Mouse (Mus musculus) adrenal gland, postnatal 25 days (tissue): ENCODE measurements around the gene Calu. TPM values are rescaled to one million over a fixed set of nuclear protein-coding genes. Genes with fewer than 3 reads are reported as not detected.

Experiments used
- DNase-seq: peaks from one replicate; pipeline ENCODE4 v3.0.0; 2021; ENCODE audit warnings: mixed read lengths
- microRNA-seq, 2 experiments: library from miRNA; unstranded; fragments of <30 nt; microRNA quantifications; one replicate each; pipeline ENCODE4 v1.2.0; 2021
- total RNA-seq: library from RNA; stranded (reverse); gene quantifications from 2 replicates; pipeline ENCODE4 v1.2.3, GENCODE M21; 2021

Calu gene
- total RNA-seq, 1 experiment from 2014 or later = 126 TPM

- DNase-seq = no peak
Observed at GRCm38 (mm10) chr6:29425118-29425517, 77.2 kb downstream of the Calu start.

- DNase-seq = no peak
Observed at GRCm38 (mm10) chr6:29426331-29426730, 78.5 kb downstream of the Calu start.

Small RNAs within 50 kb of the gene (microRNA-seq; reads per million reads assigned to microRNA genes)
- gene Gm26220 = 0 to 1.4 reads per million in 2 experiments
- 0 reads per million in 2 experiments for gene Gm44354

Other genes starting within 250 kb of the Calu start
- 33.1 and 34.2 TPM in 2 replicates for gene Rbm28, start 183.1 kb upstream of the Calu start, total RNA-seq
- 2.9 and 6.2 TPM in 2 replicates for gene Prrt4, start 168.5 kb upstream of the Calu start, total RNA-seq
- gene Impdh1, start 131.7 kb upstream of the Calu start, total RNA-seq = 76.4 and 81.1 TPM in 2 replicates
- 4.3 and 7.4 TPM in 2 replicates for gene Hilpda, start 75.6 kb upstream of the Calu start, total RNA-seq
- gene Fam71f2, start 68.5 kb upstream of the Calu start, total RNA-seq = 0.33 TPM in 1 of 2 replicates, not detected in the other
- not detected in 2 replicates for gene Fam71f1, start 28.9 kb upstream of the Calu start, total RNA-seq
- 0.12 TPM in 1 of 2 replicates, not detected in the other for gene Opn1sw, start 40.4 kb downstream of the Calu start, total RNA-seq
- gene Ccdc136, start 48.2 kb downstream of the Calu start, total RNA-seq = 3.6 and 4.7 TPM in 2 replicates
- gene Flnc, start 85.2 kb downstream of the Calu start, total RNA-seq = 1.4 and 1.8 TPM in 2 replicates
- 195 TPM in 2 replicates for gene Atp6v1f, start 119.6 kb downstream of the Calu start, total RNA-seq
- not detected in 2 replicates for gene Atp6v1fnb, start 123.4 kb downstream of the Calu start, total RNA-seq
- gene Kcp, start 159.9 kb downstream of the Calu start, total RNA-seq = 2.6 and 3.1 TPM in 2 replicates
- gene Irf5, start 178.6 kb downstream of the Calu start, total RNA-seq = 2.6 and 4.6 TPM in 2 replicates